Mouse (Mus musculus) bone marrow macrophage, adult 2 months (primary cell): Measurements from ENCODE around the gene Bicral. TPM values are rescaled to one million over a fixed set of nuclear protein-coding genes. Genes with fewer than 3 reads are reported as not detected.

Experiments
- H3K27ac ChIP-seq: 2 replicates; pipeline ENCODE4 v1.5.1; 2012; ENCODE audit warnings: low read depth, low read length; ENCODE audit not compliant: insufficient read depth
- H3K4me1 ChIP-seq: 2 replicates; pipeline ENCODE4 v1.6.1; 2012; ENCODE audit warnings: low read length; ENCODE audit not compliant: control insufficient read depth, insufficient read depth
- H3K4me3 ChIP-seq: 2 replicates; pipeline ENCODE4 v1.5.1; 2012; ENCODE audit warnings: mild to moderate bottlenecking, low read length, moderate library complexity; ENCODE audit not compliant: insufficient read depth
- CTCF ChIP-seq: IDR thresholded peaks from 2 replicates; pipeline ENCODE4 v1.5.1; 2012; ENCODE audit warnings: low read depth, mild to moderate bottlenecking, low read length, moderate library complexity
- POLR2A ChIP-seq: IDR thresholded peaks from 2 replicates; pipeline ENCODE4 v1.6.1; 2012; ENCODE audit warnings: mild to moderate bottlenecking, low read depth, low read length, borderline replicate concordance
- polyA plus RNA-seq: library from polyadenylated mRNA; stranded (reverse); fragments of >200 nt; gene quantifications from 2 replicates; pipeline ENCODE4 v1.2.4, GENCODE M21; 2012; ENCODE audit not compliant: missing spikeins, insufficient read depth, insufficient read length

The Bicral gene
- polyA plus RNA-seq, 1 experiment, result 11.3 TPM

GRCm38 (mm10) chr17:46876371-46876950 is 18.2 kb upstream of the Bicral start:
- TF ChIP-seq CTCF (no peak), POLR2A (no peak)
- no peak overlapping the region for H3K27ac ChIP-seq

GRCm38 (mm10) chr17:46875626-46876025 is 17.3 kb upstream of the Bicral start:
- Histone ChIP-seq H3K4me3 (no peak overlapping the region), H3K4me1 (peaks cover 58% of the 10 kb centered on the region), H3K27ac (no peak overlapping the region)
- peak; percentile 35; the same call in 1 of the 2 replicates for TF ChIP-seq CTCF
- no peak for TF ChIP-seq POLR2A

More at GRCm38 (mm10) chr17:46876371-46876950, 18.2 kb upstream of the Bicral start:
- H3K4me1 ChIP-seq, result peaks cover 56% of the 10 kb centered on the region
- no peak overlapping the region for H3K4me3 ChIP-seq

GRCm38 (mm10) chr17:46874133-46874532 is 15.9 kb upstream of the Bicral start:
- Histone ChIP-seq H3K27ac (peak overlapping the region; percentile 46), H3K4me1 (peaks cover 55% of the 10 kb centered on the region), H3K4me3 (peak overlapping the region; percentile 13; the same call in 1 of the 2 replicates)
- no peak for TF ChIP-seq POLR2A
- TF ChIP-seq CTCF, result no peak

GRCm38 (mm10) chr17:46872806-46873205 is 14.5 kb upstream of the Bicral start:
- Histone ChIP-seq H3K4me1 (peaks cover 53% of the 10 kb centered on the region), H3K4me3 (no peak overlapping the region), H3K27ac (no peak overlapping the region)
- no peak for TF ChIP-seq CTCF
- TF ChIP-seq POLR2A, result no peak

GRCm38 (mm10) chr17:46870913-46871312 is 12.6 kb upstream of the Bicral start:
- no peak overlapping the region for H3K4me3 ChIP-seq
- TF ChIP-seq CTCF, result no peak
- TF ChIP-seq POLR2A, result no peak

DNA sequence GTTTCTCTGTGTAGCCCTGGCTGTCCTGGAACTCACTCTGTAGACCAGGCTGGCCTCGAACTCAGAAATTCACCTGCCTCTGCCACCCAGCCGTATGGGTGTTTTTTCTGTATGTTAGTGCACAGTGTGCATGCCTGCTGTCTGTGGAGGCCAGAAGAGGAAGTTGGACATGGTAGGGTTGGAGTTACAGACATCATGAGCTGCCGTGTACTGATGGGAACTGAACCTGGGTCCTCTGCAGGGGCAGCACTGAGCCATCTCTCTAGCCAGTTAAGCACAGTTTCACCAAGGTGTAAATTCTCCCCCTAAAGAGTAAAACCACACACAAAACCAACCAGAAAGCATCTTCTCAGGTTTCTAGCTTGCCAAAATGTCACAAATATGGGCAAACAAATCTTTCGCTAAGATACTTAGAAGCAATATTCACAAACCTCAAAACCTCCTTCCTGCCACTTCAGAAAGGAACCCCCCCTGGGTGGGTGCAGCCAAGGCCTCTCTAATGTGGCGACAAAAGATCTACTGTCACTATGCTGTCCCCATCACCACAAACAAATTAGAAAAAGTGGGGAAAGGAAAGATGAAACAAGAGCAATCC is 12.0 kb upstream of the Bicral start:
- no peak for TF ChIP-seq CTCF
- no peak for TF ChIP-seq POLR2A
- H3K4me1 ChIP-seq, result peaks cover 49% of the 10 kb centered on the region
- H3K27ac ChIP-seq, result no peak overlapping the region
- H3K4me3 ChIP-seq, result no peak overlapping the region

More at GRCm38 (mm10) chr17:46870913-46871312, 12.6 kb upstream of the Bicral start:
- Histone ChIP-seq H3K4me1 (peaks cover 49% of the 10 kb centered on the region), H3K27ac (no peak overlapping the region)

DNA sequence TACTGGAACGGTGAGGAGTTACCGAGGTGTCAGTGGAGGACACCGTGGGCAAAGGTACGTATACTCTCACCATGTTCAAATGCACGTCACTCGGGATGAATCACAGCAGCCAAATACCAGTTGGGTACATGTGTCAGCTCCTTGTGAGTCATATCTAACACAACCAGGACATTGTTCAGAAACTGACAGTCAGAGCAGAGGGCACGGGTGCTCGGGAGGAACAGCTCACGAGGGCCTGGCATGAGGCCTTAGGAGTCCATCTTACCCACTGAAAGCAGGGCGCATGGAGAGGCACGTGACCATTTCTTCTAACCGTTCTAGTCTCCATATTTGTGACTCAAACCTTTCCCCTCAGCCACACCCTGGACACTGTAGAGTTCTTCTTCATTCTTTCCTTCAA is 8.6 kb upstream of the Bicral start:
- Histone ChIP-seq H3K4me1 (peaks cover 28% of the 10 kb centered on the region), H3K4me3 (no peak overlapping the region), H3K27ac (peak overlapping the region; percentile 60)
- TF ChIP-seq POLR2A (no peak), CTCF (no peak)

- no peak overlapping the region for H3K27ac ChIP-seq
- no peak overlapping the region for H3K4me3 ChIP-seq
- H3K4me1 ChIP-seq, result peaks cover 19% of the 10 kb centered on the region
- TF ChIP-seq POLR2A (no peak), CTCF (no peak)
These were observed 6.4 kb upstream of the Bicral start for GRCm38 (mm10) chr17:46864566-46865195.

GRCm38 (mm10) chr17:46860120-46860519 is 1.8 kb upstream of the Bicral start:
- peaks cover 5% of the 10 kb centered on the region for H3K4me1 ChIP-seq
- TF ChIP-seq CTCF, result no peak
- no peak for TF ChIP-seq POLR2A
- no peak overlapping the region for H3K27ac ChIP-seq
- no peak overlapping the region for H3K4me3 ChIP-seq
